Mouse (Mus musculus) layer of hippocampus, postnatal 25 days (tissue): ENCODE results near the gene Pdcd5. TPM values are rescaled to one million over a fixed set of nuclear protein-coding genes. Genes with fewer than 3 reads are reported as not detected.
A peak's percentile ranks its signal among the peaks of the same experiment; 100 is the strongest.

ENCODE experiments used
- DNase-seq, 2 experiments: peaks; one replicate each; pipeline ENCODE4 v3.0.0; 2022; ENCODE audit warnings: mixed read lengths in 2 of 2, low spot score in 1 of 2; ENCODE audit errors: extremely low spot score in 1 of 2
- total RNA-seq, 2 experiments: library from RNA; stranded (reverse); gene quantifications; 2 replicates each; pipeline ENCODE4 v1.2.3; 2021

Pdcd5 gene
- 10 to 100 TPM; 68.2 to 71.1 TPM for total RNA-seq

DNA sequence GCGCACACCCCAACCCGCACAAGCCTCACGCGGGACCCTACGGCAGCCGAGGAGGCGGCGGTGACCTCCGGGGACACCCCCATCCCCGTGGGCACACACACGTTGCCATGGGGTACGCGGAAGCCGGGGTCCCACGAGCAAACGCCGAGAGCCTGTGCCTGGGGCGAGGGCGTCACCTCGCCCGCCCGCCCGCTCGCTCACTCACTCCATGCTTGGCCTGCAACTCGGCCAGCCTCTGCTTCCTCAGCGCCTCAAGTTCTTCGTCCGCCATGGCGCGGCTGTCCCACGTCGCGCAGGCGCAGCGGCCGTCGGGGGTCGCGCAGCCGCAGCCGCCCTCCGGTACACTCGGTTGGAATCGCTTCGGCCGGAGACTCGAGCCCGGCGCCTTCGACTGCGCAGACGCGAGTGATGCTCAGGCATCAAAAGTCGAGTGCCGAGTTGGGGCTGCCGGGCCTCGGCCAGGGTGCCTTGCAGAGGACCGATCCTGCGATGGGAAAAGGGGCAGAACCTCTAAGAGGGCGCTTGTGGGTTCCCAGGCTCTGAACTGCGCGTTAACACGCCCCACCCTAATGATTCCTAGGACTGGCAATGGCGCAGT lies at the start of gene Pdcd5:
Gene Pdcd5 (minus strand): TSS at position 421 of the 598 bp plus-strand sequence.
- DNase-seq = peak; percentile 97 to 99

DNA sequence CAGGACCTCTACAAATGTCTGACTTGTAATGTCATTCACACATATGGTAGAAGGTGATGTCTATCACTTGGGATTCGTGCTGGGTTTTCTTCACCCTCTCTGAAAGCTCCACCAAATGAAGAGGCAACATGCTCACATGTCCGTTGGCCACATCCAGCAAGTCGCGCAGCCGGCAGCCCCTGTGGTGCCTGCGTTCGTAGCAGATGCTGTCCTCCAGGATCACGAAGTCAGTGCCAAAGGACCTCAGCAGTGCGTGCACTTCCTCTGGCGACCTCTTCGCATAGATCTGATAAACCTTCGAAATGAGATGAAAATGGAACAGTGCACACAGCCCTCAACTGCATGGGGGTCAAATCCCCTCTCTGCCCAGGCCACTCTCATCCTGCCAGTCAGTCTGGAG lies 45.3 kb upstream of the Pdcd5 start:
- DNase-seq = no peak

DNA sequence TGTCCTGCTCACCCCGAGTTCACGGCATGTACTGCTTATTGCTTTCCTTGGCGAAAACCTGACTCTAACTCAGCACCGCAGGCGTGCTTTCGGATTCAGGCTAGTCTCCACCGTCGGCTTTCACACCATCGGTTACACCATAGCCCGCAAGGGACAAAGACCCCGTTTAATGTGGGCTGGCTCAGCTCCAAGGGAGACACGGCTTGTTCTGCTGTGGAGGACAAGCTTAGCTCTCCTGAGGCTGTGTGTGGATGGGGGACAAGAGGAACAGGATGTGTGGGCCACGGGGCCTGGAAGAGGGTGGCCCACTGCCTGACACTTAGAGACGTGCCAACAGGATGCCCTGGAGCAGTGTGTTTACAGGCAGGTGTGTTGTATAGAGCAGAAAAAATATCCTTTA lies 44.8 kb upstream of the Pdcd5 start:
- DNase-seq = no peak

DNA sequence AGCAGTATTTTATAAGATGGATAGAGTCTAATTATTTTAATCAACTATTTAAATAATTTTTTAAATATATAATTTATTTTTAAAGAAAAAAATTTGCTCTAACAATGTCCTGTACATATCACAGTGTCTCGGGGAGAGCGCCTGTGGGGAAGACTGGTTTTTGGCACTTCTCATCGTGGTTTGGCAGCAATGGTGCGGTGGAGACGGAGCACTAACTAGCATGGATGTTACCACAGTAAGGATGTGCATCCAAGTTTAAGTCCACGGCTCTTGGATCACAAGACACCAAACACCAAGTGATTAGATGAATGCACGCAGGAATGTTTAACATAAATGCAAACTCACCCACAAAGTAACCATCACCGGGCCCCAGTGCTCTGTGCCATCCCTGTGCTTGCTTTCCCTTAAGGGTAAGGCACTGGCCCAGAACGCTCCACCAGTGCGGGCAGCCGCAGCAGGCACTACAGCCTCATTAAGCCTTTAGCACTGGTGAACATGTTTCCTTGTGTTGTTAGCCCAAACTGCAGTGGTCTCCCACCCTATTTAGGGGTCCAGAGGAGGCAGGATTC lies 41.5 kb upstream of the Pdcd5 start:
- no peak for DNase-seq

DNA sequence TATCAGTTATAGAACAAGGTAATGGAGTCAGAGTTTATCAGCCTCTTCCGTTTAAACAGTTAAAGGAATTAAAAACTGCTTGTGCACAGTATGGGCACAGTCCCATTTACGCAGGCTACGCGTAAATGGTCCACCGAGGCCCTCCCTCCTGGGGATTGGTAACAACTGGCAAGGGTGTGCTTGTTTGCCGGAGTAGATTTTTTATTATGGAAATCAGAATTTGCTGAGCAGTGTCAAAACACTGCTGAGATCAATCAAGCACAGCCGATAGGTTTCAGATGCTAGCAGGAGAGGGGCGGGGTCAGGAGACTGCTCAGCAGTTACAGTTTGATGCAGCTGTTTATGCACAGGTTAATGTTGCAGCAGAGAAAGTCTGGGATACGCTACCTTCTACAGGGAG lies 41.0 kb upstream of the Pdcd5 start:
- DNase-seq = no peak

DNA sequence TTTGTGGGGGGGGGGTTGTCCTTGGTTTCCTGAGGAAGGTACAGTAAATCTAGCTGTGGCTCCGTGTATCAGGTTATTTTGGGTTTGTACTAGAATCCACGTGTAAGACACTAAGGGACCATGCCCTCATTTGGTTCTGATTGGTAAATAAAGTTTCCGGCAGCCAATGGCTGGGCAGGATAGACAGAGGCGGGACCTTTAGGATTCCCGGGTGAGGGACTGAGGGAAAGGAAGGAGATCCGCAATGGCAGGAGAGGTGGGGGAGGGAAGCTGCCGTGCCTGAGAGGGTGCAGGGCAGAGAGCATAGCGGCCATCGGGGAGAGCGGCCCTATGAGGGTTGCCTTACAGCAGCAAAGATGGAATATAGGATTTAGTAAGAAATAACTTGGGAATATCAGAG lies 39.9 kb upstream of the Pdcd5 start:
- no peak for DNase-seq

DNA sequence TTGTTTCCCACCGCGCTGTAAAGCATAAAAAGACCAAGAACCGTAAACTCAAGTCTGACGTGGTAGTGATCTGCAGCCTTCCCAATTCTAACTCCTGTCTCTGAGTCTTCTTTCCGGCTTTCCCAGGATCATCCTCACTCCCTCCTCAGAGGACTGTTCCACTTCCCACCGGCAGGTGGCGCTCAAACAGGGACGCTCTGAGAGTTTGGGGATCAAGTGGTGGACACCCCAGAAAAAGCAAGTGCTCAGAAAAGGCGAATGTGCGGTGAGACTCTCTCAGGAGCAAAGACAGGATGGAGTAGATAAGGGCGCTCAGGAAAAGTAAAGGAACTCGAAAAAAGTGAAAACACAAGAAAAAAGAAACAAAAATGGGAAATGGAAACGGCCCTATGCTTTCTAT lies 39.4 kb upstream of the Pdcd5 start:
- peak; percentile 38 to 76 for DNase-seq

DNA sequence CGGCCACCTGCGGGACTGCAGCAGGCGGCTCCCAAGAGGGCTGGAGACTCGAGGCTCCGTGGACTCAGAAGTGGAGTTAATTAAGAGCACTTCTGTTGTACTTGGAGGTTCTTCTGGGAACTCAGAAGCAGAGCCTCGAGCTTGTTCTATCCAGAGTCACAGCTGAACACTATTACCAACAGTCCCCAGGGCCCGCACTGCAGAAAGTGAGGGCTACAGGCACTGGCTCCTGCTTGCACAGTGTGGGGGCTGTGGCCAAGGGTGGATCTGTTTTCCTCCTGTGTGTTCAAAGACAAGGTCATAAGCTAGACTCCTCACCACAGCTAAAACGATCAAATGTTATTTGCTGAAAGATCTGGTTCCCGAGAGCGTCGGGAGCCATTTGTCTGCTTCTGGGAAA lies 38.9 kb upstream of the Pdcd5 start:
- no peak for DNase-seq

DNA sequence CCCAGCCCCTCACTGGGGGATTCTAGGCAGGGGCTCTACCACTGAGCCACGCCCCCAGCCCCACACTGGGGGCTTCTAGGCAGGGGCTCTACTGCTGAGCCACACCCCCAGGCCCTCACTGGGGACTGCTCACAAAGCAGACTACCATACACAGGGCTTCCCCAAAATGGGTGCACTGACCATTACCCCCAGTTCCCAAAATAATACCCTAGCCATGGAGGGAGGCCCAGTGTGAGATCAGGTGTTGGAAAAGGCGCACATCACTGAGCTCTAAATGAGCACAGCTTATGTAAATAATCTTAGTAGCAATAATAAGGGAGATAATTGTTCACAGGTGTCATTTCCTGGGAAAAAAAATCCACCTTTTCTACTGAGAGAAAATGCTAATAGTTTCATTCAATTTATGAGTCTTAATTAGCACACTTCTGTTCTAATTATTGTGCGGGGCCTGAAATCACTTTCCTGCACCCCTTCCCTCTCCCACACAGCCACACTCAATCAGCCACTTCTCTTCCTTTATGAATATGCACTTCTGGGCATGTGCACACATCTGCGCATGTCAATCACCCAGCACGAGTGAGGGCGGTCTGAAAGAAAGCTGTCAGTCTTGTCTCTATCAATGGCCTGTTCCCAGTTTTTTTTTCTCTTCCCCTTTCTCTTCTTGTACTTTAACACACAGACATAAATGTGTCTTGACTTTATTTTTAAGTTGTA lies 36.2 kb upstream of the Pdcd5 start:
- DNase-seq = no peak

DNA sequence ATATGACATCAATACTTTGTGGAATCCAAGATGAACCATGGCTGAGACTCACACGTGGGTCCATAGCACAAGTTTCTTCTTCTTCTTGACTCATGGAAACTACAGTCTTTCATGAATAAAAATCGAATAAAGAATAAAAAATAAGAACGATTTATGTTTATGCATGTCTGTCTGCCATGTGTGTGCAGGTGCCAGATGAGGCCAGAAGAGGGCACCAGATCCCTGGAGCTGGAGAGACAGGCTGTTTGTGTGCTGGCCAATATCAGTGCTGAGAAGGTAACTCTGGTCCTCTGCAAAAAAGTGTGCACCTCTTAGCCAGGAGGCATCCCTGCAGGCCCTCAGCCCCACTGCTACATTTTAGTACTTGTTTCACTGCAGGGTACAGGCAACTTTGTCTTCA lies 34.2 kb upstream of the Pdcd5 start:
- no peak for DNase-seq

DNA sequence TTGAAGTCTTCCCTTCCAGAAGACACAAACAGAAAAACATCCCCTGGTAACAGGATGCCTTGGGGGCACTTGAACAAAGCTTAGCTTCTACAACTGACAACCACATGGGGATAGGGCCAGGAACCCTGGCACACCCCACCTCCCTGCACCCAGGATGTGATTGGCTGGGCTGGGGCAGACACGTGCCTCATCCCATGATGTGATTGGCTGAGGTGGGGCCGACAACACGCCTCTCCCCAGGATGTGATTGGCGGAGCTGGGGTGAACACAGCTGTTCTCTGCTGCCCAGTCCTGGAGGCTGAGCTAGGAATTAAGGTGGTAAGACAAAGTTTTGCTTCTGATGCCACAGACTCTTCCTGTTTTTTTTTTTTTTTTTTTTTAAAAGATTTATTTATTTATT lies 31.7 kb upstream of the Pdcd5 start:
- DNase-seq = no peak

DNA sequence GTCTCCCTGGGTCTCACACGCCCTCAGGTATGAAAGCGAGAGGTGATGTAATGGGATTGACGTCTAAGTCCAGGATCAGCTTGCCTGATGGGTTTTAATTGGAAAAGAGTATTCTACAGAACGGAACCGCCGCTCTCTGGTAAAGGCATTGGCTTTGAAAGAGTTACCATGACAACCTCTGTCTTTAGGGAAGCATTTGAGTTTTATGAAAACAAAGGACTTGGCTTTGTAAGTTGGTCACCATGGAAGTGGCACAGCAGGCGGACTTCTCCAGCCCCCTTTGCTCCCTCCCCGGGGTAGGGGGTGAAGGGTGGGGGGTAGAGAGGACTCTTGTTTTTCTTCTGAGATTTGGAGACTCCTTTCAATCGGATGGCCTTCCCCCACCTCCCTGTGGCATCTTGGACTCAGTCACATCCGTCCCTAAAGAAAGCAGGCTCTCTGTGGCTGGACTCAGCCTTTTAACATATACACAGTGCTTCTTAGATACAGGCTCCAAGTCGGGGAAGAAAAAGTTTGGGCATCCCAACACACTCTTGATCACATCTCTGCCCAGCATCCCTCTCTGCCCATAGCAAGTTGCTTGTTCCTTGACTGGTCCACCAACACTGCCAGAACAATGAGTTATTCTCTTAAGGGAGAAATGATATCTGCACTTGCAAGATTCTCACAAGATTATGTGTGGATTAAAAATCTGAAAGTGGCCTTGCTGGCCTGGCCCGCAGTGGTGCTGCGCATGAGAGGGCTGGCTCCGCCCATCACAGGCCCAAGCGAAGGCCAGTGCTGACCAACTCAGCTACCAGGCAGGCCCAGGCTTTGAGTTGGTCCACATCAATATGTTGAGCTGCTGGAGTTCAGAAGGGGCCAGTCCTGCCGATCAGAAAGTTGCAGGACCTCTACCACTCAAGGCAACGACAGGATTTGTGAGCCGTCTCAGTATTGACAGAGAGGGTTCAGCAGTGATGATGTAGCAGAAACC lies 21.0 kb upstream of the Pdcd5 start:
- no peak for DNase-seq

DNA sequence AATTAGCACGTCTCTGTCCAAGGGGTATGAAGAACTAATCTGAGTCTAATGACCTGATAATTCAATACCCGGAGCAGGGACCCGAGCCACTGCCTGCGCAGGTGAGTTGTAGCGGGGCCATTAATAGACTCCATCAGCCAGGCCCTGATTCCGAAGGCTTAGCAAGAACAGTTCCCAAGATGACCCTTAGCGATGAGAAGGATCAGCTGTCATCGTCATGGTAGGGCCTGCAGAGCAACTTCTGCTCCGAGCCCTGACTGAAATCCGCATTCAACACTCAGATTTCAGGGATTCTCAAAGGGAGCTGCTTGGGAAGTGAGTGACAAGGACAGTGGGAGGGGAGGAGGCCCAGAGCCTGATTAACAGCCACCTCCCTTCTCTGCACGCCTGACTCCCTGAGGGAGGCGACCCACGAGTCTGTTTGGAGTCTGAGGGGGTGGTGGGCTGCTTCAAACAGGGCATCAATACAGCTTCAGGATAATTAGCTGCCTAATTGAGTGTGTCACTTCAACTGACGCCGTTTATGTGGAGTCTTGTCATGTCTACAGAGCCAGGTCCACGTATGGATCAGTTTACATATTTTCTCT lies 16.6 kb upstream of the Pdcd5 start:
- no peak for DNase-seq

DNA sequence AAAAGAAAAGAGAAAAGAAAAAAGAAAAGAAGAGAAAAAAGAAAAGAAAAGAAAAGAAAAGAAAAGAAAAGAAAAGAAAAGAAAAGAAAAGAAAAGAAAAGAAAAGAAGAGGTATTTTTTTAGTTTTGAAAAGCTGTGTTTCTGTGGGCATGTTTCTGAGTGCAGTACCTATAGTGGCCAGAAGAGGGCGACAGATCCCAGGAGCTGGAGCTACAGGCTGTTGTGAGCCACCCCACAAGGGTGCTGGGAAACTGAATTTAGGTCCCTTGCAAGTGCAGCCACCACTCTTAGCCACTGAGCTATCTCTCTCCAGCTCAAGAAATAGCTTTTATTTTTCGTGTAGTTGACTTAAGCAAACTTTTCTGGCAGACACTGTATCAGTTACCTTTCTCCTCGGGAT lies 11.9 kb upstream of the Pdcd5 start:
- peak in 1 of 2 experiments; percentile 31 for DNase-seq

DNA sequence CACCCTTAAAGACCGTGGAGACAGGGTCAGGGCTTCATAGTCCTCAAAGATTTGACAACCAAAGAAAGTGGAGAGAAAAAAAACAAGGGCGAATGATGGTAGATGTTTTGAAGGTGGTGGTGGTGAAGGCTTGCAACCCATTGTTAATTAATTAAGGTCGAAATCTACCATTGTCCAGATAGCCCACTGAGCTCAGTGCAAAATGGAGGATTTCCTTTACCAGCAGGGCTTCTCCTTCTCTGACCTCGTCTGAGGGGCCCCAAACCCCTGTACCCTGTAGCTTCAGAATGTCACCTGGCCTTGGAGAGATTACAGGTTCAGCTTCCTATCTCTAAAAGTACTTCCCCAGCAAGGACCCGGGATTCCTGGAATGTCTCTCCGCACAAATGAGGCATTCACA lies 10.5 kb upstream of the Pdcd5 start:
- DNase-seq = no peak

DNA sequence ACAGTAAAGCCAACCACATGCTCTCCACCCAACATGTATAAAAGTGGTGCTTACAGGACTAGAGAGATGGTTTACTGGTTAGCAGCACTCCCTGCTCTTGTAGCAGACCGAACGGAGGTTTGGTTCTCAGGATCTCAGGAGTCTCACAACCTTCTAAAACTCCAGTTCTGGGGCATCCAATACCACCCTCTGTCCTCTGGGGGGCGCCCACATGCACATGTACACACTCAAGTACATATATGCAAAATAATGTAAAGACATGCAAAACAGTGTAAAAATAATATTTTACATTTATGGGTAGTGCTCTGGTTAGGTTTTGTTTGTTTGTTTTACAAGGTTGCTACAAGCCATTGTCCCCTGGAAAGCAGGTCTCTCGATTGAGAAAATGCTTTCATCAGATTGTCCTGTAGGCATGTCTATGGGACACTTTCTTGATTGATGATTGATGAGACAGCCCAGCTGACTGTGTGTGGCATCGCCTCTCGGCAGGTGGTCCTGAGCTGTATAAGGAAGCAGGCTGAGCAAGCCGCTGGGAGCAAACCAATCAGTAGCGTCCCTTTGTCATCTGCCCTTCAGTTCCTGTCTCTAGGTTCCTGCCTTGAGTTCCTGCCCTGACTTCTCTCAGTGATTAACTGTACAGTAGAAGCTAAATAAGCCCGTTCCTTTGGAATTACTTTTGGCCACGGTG lies 4.4 kb upstream of the Pdcd5 start:
- no peak for DNase-seq

DNA sequence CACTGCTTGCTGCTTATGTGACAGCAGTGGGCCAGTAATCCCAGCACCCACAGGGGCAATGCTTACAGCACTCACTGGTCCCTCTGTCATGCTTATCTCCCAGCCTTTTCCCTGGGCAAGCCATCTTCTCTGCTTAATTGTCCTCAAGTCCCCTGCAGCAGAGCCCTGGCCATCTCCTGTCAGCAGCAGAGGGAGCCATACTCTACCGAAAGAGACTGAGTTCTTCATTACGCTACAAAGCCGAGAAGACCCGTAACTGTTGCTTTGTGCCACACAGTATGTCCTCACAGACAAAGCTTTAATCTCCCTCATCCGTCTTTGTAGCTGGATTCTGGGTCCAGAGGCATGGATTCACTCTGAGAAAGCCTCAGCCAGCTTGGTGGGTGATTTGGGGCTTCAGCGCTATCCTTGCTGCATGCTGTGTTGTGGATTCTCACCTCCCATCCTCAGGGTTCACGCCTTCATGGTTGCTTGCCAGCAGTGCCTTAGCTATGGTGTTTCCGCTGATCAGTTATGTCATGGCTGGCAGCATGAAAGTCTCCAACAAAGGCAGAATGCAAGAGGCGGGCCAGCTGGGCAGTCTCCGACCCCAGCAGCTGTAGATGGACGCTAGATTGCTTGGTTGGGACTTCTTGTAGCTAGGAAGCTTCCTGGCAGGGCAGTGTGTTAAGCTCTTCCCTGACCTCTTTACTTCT lies 3.5 kb upstream of the Pdcd5 start:
- DNase-seq = peak; percentile 31 to 56

DNA sequence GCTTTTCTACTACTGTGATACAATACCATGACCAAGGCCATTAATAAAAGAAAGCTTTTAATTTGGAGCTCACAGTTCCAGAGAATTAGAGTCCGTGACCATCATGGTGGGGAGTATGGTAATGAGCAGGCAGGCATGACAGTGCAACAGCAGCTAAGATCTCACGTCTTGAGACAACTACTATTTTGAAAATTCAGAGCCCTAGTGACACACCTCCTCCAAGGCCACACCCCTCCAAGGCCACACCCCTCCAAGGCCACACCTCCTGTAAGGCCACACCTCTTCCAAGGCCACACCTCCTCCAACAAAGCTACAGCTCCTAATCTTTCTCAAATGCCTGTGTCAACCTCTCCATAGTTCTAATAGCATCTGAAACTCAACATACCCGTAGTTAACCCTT lies 1.8 kb upstream of the Pdcd5 start:
- no peak for DNase-seq
